Mouse (Mus musculus): ENCODE results near the gene Dhx16. TPM values are rescaled to one million over a fixed set of nuclear protein-coding genes. Genes with fewer than 3 reads are reported as not detected.

Gene Dhx16
- polyA plus RNA-seq, 1 experiment from 2014 or later: 23.8 TPM

GRCm38 (mm10) chr17:35914975-35915374 lies 35.4 kb downstream of the Dhx16 start:
- Histone ChIP-seq H3K9ac (ENCODE audit: low read depth, low read length) (no peak overlapping the region; the same call in 1 of the 2 replicates), H3K27ac (ENCODE audit: low read depth, low read length) (no peak overlapping the region), H3K4me3 (ENCODE audit: low read depth, low read length) (peak overlapping the region; percentile 86), H3K36me3 (ENCODE audit: control insufficient read depth, insufficient read depth, low read length) (no peaks in the 10 kb centered on the region), H3K27me3 (ENCODE audit: control insufficient read depth, insufficient read depth, low read length) (no peaks in the 10 kb centered on the region), H3K4me1 (ENCODE audit: control insufficient read depth, insufficient read depth, low read length) (peaks cover 10% of the 10 kb centered on the region), H3K4me2 (peak overlapping the region; percentile 88), H3K9me3 (replicated peaks; ENCODE audit: control insufficient read depth, low read length) (no peaks in the 10 kb centered on the region)
- WGBS (ENCODE audit: insufficient replicate concordance): 76% methylated on average over 6 of the region's 6 CpGs
- no peak for ATAC-seq (replicated peaks; ENCODE audit: insufficient number of reproducible peaks, low FRiP score, low TSS enrichment)

- H3K27me3 ChIP-seq (ENCODE audit: control insufficient read depth, insufficient read depth, low read length): no peaks in the 10 kb centered on the region
- peak overlapping the region; percentile 88 for H3K4me2 ChIP-seq
- WGBS (ENCODE audit: insufficient replicate concordance): 3% methylated on average over 28 of the region's 28 CpGs
- peak overlapping the region; percentile 83 for H3K9ac ChIP-seq (ENCODE audit: low read depth, low read length)
- peaks cover 15% of the 10 kb centered on the region for H3K4me1 ChIP-seq (ENCODE audit: control insufficient read depth, insufficient read depth, low read length)
- peak overlapping the region; percentile 86 for H3K4me3 ChIP-seq (ENCODE audit: low read depth, low read length)
- no peak for ATAC-seq (replicated peaks; ENCODE audit: insufficient number of reproducible peaks, low FRiP score, low TSS enrichment)
- H3K9me3 ChIP-seq (replicated peaks; ENCODE audit: control insufficient read depth, low read length): no peaks in the 10 kb centered on the region
- no peaks in the 10 kb centered on the region for H3K36me3 ChIP-seq (ENCODE audit: control insufficient read depth, insufficient read depth, low read length)
- H3K27ac ChIP-seq (ENCODE audit: low read depth, low read length): peak overlapping the region; percentile 93
Observed at GRCm38 (mm10) chr17:35915538-35916296, 36.1 kb downstream of the Dhx16 start.

GRCm38 (mm10) chr17:35916297-35917142 lies 36.9 kb downstream of the Dhx16 start, which contains the start of the genes Mrps18b and Ppp1r10:
Mrps18b (minus strand) TSS chr17:35916389.
Ppp1r10 (plus strand) TSS chr17:35916434.
- Histone ChIP-seq H3K9me3 (replicated peaks; ENCODE audit: control insufficient read depth, low read length) (no peaks in the 10 kb centered on the region), H3K27me3 (ENCODE audit: control insufficient read depth, insufficient read depth, low read length) (no peaks in the 10 kb centered on the region), H3K27ac (ENCODE audit: low read depth, low read length) (peak within 1 kb of the TSS; percentile 93), H3K36me3 (ENCODE audit: control insufficient read depth, insufficient read depth, low read length) (no peaks in the 10 kb centered on the region), H3K4me2 (peak within 1 kb of the TSS; percentile 98), H3K4me1 (ENCODE audit: control insufficient read depth, insufficient read depth, low read length) (peaks cover 15% of the 10 kb centered on the region), H3K9ac (ENCODE audit: low read depth, low read length) (peak within 1 kb of the TSS; percentile 99), H3K4me3 (ENCODE audit: low read depth, low read length) (peak within 1 kb of the TSS; percentile 86)
- under 1% methylated on average over 83 of the region's 83 CpGs for WGBS (ENCODE audit: insufficient replicate concordance)
- ATAC-seq (replicated peaks; ENCODE audit: insufficient number of reproducible peaks, low FRiP score, low TSS enrichment): peak; percentile 92

GRCm38 (mm10) chr17:35917143-35917462 lies 37.5 kb downstream of the Dhx16 start:
- 0% methylated on average over 8 of the region's 8 CpGs for WGBS (ENCODE audit: insufficient replicate concordance)
- peak overlapping the region; percentile 99 for H3K9ac ChIP-seq (ENCODE audit: low read depth, low read length)

GRCm38 (mm10) chr17:35917463-35918251 lies 38.0 kb downstream of the Dhx16 start:
- no peaks in the 10 kb centered on the region for H3K9me3 ChIP-seq (replicated peaks; ENCODE audit: control insufficient read depth, low read length)
- H3K9ac ChIP-seq (ENCODE audit: low read depth, low read length): peak overlapping the region; percentile 99
- H3K4me3 ChIP-seq (ENCODE audit: low read depth, low read length): peak overlapping the region; percentile 86
- peaks cover 15% of the 10 kb centered on the region for H3K4me1 ChIP-seq (ENCODE audit: control insufficient read depth, insufficient read depth, low read length)
- under 1% methylated on average over 13 of the region's 13 CpGs for WGBS (ENCODE audit: insufficient replicate concordance)
- no peaks in the 10 kb centered on the region for H3K27me3 ChIP-seq (ENCODE audit: control insufficient read depth, insufficient read depth, low read length)
- ATAC-seq (replicated peaks; ENCODE audit: insufficient number of reproducible peaks, low FRiP score, low TSS enrichment): no peak
- peak overlapping the region; percentile 93 for H3K27ac ChIP-seq (ENCODE audit: low read depth, low read length)
- H3K4me2 ChIP-seq: peak overlapping the region; percentile 98
- H3K36me3 ChIP-seq (ENCODE audit: control insufficient read depth, insufficient read depth, low read length): no peaks in the 10 kb centered on the region

More at GRCm38 (mm10) chr17:35917143-35917462, 37.5 kb downstream of the Dhx16 start:
- H3K4me3 ChIP-seq (ENCODE audit: low read depth, low read length): peak overlapping the region; percentile 86
- H3K4me1 ChIP-seq (ENCODE audit: control insufficient read depth, insufficient read depth, low read length): peaks cover 15% of the 10 kb centered on the region
- peak overlapping the region; percentile 93 for H3K27ac ChIP-seq (ENCODE audit: low read depth, low read length)
- H3K9me3 ChIP-seq (replicated peaks; ENCODE audit: control insufficient read depth, low read length): no peaks in the 10 kb centered on the region
- no peak for ATAC-seq (replicated peaks; ENCODE audit: insufficient number of reproducible peaks, low FRiP score, low TSS enrichment)
- peak overlapping the region; percentile 98 for H3K4me2 ChIP-seq
- H3K27me3 ChIP-seq (ENCODE audit: control insufficient read depth, insufficient read depth, low read length): no peaks in the 10 kb centered on the region
- no peaks in the 10 kb centered on the region for H3K36me3 ChIP-seq (ENCODE audit: control insufficient read depth, insufficient read depth, low read length)

- H3K9me3 ChIP-seq (replicated peaks; ENCODE audit: control insufficient read depth, low read length): no peaks in the 10 kb centered on the region
- H3K27ac ChIP-seq (ENCODE audit: low read depth, low read length): peak overlapping the region; percentile 93
- no peaks in the 10 kb centered on the region for H3K27me3 ChIP-seq (ENCODE audit: control insufficient read depth, insufficient read depth, low read length)
- peak overlapping the region; percentile 86 for H3K4me3 ChIP-seq (ENCODE audit: low read depth, low read length)
- peak overlapping the region; percentile 99 for H3K9ac ChIP-seq (ENCODE audit: low read depth, low read length)
- WGBS (ENCODE audit: insufficient replicate concordance): under 1% methylated on average over 11 of the region's 11 CpGs
- no peak for ATAC-seq (replicated peaks; ENCODE audit: insufficient number of reproducible peaks, low FRiP score, low TSS enrichment)
- peak overlapping the region; percentile 98 for H3K4me2 ChIP-seq
- peaks cover 15% of the 10 kb centered on the region for H3K4me1 ChIP-seq (ENCODE audit: control insufficient read depth, insufficient read depth, low read length)
- H3K36me3 ChIP-seq (ENCODE audit: control insufficient read depth, insufficient read depth, low read length): no peaks in the 10 kb centered on the region
Observed at GRCm38 (mm10) chr17:35918276-35919059, 38.8 kb downstream of the Dhx16 start.

GRCm38 (mm10) chr17:35919060-35919715 lies 39.6 kb downstream of the Dhx16 start:
- H3K9ac ChIP-seq (ENCODE audit: low read depth, low read length): peak overlapping the region; percentile 99
- H3K27ac ChIP-seq (ENCODE audit: low read depth, low read length): peak overlapping the region; percentile 93
- H3K9me3 ChIP-seq (replicated peaks; ENCODE audit: control insufficient read depth, low read length): no peaks in the 10 kb centered on the region
- H3K4me2 ChIP-seq: peak overlapping the region; percentile 98
- ATAC-seq (replicated peaks; ENCODE audit: insufficient number of reproducible peaks, low FRiP score, low TSS enrichment): peak; percentile 28; the same call in 1 of the 2 replicates
- no peaks in the 10 kb centered on the region for H3K27me3 ChIP-seq (ENCODE audit: control insufficient read depth, insufficient read depth, low read length)
- peaks cover 5% of the 10 kb centered on the region for H3K36me3 ChIP-seq (ENCODE audit: control insufficient read depth, insufficient read depth, low read length)
- H3K4me1 ChIP-seq (ENCODE audit: control insufficient read depth, insufficient read depth, low read length): peaks cover 15% of the 10 kb centered on the region
- H3K4me3 ChIP-seq (ENCODE audit: low read depth, low read length): peak overlapping the region; percentile 86
- WGBS (ENCODE audit: insufficient replicate concordance): 13% methylated on average over 7 of the region's 7 CpGs

All from heart, embryonic 11.5 days (tissue).